Mouse (Mus musculus) ES-Bruce4 (cell line): ENCODE measurements around the gene Tshz2.

ENCODE experiments used
- EP300 ChIP-seq: IDR thresholded peaks from 2 replicates; pipeline ENCODE4 v1.6.1; 2011; ENCODE audit warnings: low read depth, low read length; ENCODE audit not compliant: insufficient read depth
- POLR2A ChIP-seq: IDR thresholded peaks from one replicate; pipeline ENCODE4 v1.8.1; 2011; ENCODE audit warnings: low read length; ENCODE audit not compliant: insufficient read depth

DNA sequence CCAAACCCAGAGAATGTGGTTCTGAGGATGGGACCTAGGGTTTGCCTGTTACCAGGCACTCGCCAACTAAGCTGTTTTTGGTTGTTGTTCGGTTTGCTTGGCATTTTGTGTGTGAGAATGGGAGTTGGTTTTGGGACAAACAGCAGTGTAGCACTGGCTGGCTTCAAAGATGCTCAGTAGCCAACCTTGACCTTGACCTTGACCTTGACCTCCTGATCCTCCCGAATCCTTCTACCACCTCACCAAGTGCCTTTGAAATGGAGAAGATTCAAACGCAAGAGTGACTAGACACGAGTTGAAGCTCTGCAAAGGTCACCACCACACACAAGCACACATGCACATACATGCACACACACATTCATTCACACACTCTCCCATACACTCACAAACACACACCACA lies 470.5 kb downstream of the Tshz2 start:
- TF ChIP-seq POLR2A (no peak), EP300 (no peak)
